Comparison of ENCODE assay signal across 17 mouse cellular contexts in genomic region chr16:72811494-72811893, GRCm38 (mm10).
DNase-seq lines count a peak whose midpoint lies in the region; ATAC-seq and TF ChIP-seq lines count a peak whose summit lies in the region.
"Had no signal": no experiment of that assay in that cellular context is flagged by ENCODE, and none has a peak within 500 bp of the region (broad histone marks: within the 10 kb centered on the region; RNA-seq: fewer than 3 reads in every experiment).

No protein-coding gene starts in this region.

- DNase-seq in hindbrain, embryonic 10.5 days (ENCODE audit: low spot score), result no peak
- no peak for DNase-seq in neural tube, embryonic 11.5 days (ENCODE audit: low spot score)
- no peak for DNase-seq in neural tube, embryonic 10.5 days (ENCODE audit: extremely low spot score, low spot score)
- DNase-seq in embryonic facial prominence, embryonic 14.5 days (ENCODE audit: low spot score), result no peak
- no peak for DNase-seq in embryo, embryonic 10 days (ENCODE audit: low spot score)
- DNase-seq: adrenal gland, postnatal 10 days; heart, postnatal 4 days; kidney, adult 2 months; thymus, postnatal 14 days had no signal

- TF ChIP-seq POLR2A in myocyte (IDR thresholded peaks at IDR 0.05; ENCODE audit: insufficient read length, low read depth), result no peak

- H3K4me3 ChIP-seq in hindbrain, embryonic 12.5 days, result no peak overlapping the region
- H3K4me3 ChIP-seq in hindbrain, embryonic 10.5 days, result no peak overlapping the region
- H3K4me3 ChIP-seq in neural tube, embryonic 11.5 days (ENCODE audit: low read depth, low read length), result no peak overlapping the region
- H3K4me3 ChIP-seq in embryonic facial prominence, embryonic 14.5 days (ENCODE audit: low read depth, low read length), result no peak overlapping the region
- no peak overlapping the region for H3K4me3 ChIP-seq in myocyte
- H3K4me3 ChIP-seq: heart, embryonic 13.5 days; limb, embryonic 12.5 days; midbrain, embryonic 10.5 days had no signal

- H3K4me1 ChIP-seq in hindbrain, embryonic 12.5 days, result peaks cover 22% of the 10 kb centered on the region
- H3K4me1 ChIP-seq in hindbrain, embryonic 10.5 days (replicated peaks), result peaks cover 39% of the 10 kb centered on the region
- H3K4me1 ChIP-seq in neural tube, embryonic 11.5 days (ENCODE audit: control insufficient read depth, insufficient read depth, low read length), result peaks cover 13% of the 10 kb centered on the region
- peaks cover 35% of the 10 kb centered on the region for H3K4me1 ChIP-seq in embryonic facial prominence, embryonic 14.5 days (ENCODE audit: control insufficient read depth, insufficient read depth, low read length)

- H3K9me3 ChIP-seq in hindbrain, embryonic 12.5 days (replicated peaks), result no peaks in the 10 kb centered on the region
- no peaks in the 10 kb centered on the region for H3K9me3 ChIP-seq in hindbrain, embryonic 10.5 days
- no peaks in the 10 kb centered on the region for H3K9me3 ChIP-seq in neural tube, embryonic 11.5 days (ENCODE audit: control insufficient read depth, low read length)
- no peaks in the 10 kb centered on the region for H3K9me3 ChIP-seq in embryonic facial prominence, embryonic 14.5 days (ENCODE audit: control insufficient read depth, low read length)
- H3K9me3 ChIP-seq: heart, embryonic 13.5 days; limb, embryonic 12.5 days; midbrain, embryonic 10.5 days had no signal

- WGBS in hindbrain, embryonic 12.5 days, result 56% methylated on average over 5 of the region's 5 CpGs
- 63% methylated on average over 5 of the region's 5 CpGs for WGBS in hindbrain, embryonic 10.5 days
- whole genome bisulfite sequencing in neural tube, embryonic 11.5 days, result 67% methylated on average over 5 of the region's 5 CpGs
- 54% methylated on average over 5 of the region's 5 CpGs for WGBS in embryonic facial prominence, embryonic 14.5 days

- no peak for ATAC-seq in hindbrain, embryonic 12.5 days (ENCODE audit: low FRiP score)
- ATAC-seq in neural tube, embryonic 11.5 days (ENCODE audit: insufficient read depth, low FRiP score, low TSS enrichment), result no peak
- ATAC-seq in embryonic facial prominence, embryonic 14.5 days (ENCODE audit: low read depth), result no peak; the same call in 1 of the 2 replicates

- no peak overlapping the region for H3K9ac ChIP-seq in hindbrain, embryonic 12.5 days
- H3K9ac ChIP-seq in neural tube, embryonic 11.5 days (ENCODE audit: low read length), result no peak overlapping the region
- H3K9ac ChIP-seq in embryonic facial prominence, embryonic 14.5 days (ENCODE audit: low read depth, low read length), result no peak overlapping the region
- H3K9ac ChIP-seq: heart, embryonic 13.5 days; limb, embryonic 12.5 days had no signal

- H3K27me3 ChIP-seq in hindbrain, embryonic 12.5 days, result no peaks in the 10 kb centered on the region
- no peaks in the 10 kb centered on the region for H3K27me3 ChIP-seq in hindbrain, embryonic 10.5 days (ENCODE audit: insufficient read depth, poor library complexity, severe bottlenecking)
- no peaks in the 10 kb centered on the region for H3K27me3 ChIP-seq in neural tube, embryonic 11.5 days (ENCODE audit: control insufficient read depth, insufficient read depth, low read length)
- H3K27me3 ChIP-seq in embryonic facial prominence, embryonic 14.5 days (replicated peaks; ENCODE audit: control insufficient read depth, insufficient read depth, low read length), result no peaks in the 10 kb centered on the region
- H3K27me3 ChIP-seq in myocyte (ENCODE audit: control insufficient read depth, insufficient read depth, insufficient read length), result no peaks in the 10 kb centered on the region
- H3K27me3 ChIP-seq: heart, embryonic 13.5 days; limb, embryonic 12.5 days had no signal

- no peak overlapping the region for H3K4me2 ChIP-seq in hindbrain, embryonic 12.5 days (replicated peaks)
- no peak overlapping the region for H3K4me2 ChIP-seq in neural tube, embryonic 11.5 days (ENCODE audit: low read depth)
- H3K4me2 ChIP-seq in embryonic facial prominence, embryonic 14.5 days (ENCODE audit: low read depth, low read length), result peak overlapping the region; percentile 5; the same call in 1 of the 2 replicates
- H3K4me2 ChIP-seq in myocyte (ENCODE audit: low read depth), result peak overlapping the region; percentile 51
- H3K4me2 ChIP-seq: heart, embryonic 13.5 days; limb, embryonic 12.5 days had no signal

- no peaks in the 10 kb centered on the region for H3K36me3 ChIP-seq in hindbrain, embryonic 12.5 days
- H3K36me3 ChIP-seq in hindbrain, embryonic 10.5 days, result no peaks in the 10 kb centered on the region
- H3K36me3 ChIP-seq in neural tube, embryonic 11.5 days (ENCODE audit: control insufficient read depth, insufficient read depth, low read length), result no peaks in the 10 kb centered on the region
- no peaks in the 10 kb centered on the region for H3K36me3 ChIP-seq in embryonic facial prominence, embryonic 14.5 days (ENCODE audit: control insufficient read depth, insufficient read depth, low read length)
- no peaks in the 10 kb centered on the region for H3K36me3 ChIP-seq in myocyte (ENCODE audit: control insufficient read depth, insufficient read depth)
- H3K36me3 ChIP-seq: G1E; heart, embryonic 13.5 days; limb, embryonic 12.5 days; midbrain, embryonic 10.5 days had no signal

- peaks cover 4% of the 10 kb centered on the region for H3K79me2 ChIP-seq in myocyte (ENCODE audit: control insufficient read depth, insufficient read depth)

- no peak overlapping the region for H3ac ChIP-seq in myocyte (ENCODE audit: control insufficient read depth, insufficient read length)

- H3K27ac ChIP-seq in hindbrain, embryonic 12.5 days, result 0 out of 2 replicates have a peak overlapping the region, but pooled peaks have one; percentile 48
- H3K27ac ChIP-seq in hindbrain, embryonic 10.5 days, result no peak overlapping the region
- H3K27ac ChIP-seq in neural tube, embryonic 11.5 days (ENCODE audit: low read depth, low read length), result peak overlapping the region; percentile 14; the same call in 1 of the 2 replicates
- 0 out of 2 replicates have a peak overlapping the region, but pooled peaks have one; percentile 24 for H3K27ac ChIP-seq in embryonic facial prominence, embryonic 14.5 days (replicated peaks; ENCODE audit: low read depth, low read length)
- H3K27ac ChIP-seq: heart, embryonic 13.5 days; left cerebral cortex, adult 2 months; midbrain, embryonic 10.5 days; stomach, postnatal 0 days had no signal

TF ChIP-seq in myocyte, 11 proteins besides CTCF, POLR2A, EP300 and RAD21:
- TF ChIP-seq CEBPB (IDR thresholded peaks at IDR 0.05; ENCODE audit: insufficient read depth, poor library complexity, severe bottlenecking) (no peak), MYOG (IDR thresholded peaks at IDR 0.05; ENCODE audit: control insufficient read depth in 1 of 3, insufficient read depth in 1 of 3, insufficient read length in 2 of 3, low read depth in 2 of 3) (no peak), MAX (IDR thresholded peaks at IDR 0.05; ENCODE audit: low read depth) (no peak), POLR2AphosphoS2 (IDR thresholded peaks at IDR 0.05; ENCODE audit: insufficient read length, low read depth) (no peak), TCF3 (IDR thresholded peaks at IDR 0.05; ENCODE audit: insufficient read length, low read depth) (no peak), SRF (IDR thresholded peaks at IDR 0.05; ENCODE audit: control insufficient read depth, insufficient read length, low read depth) (no peak), TCF12 (IDR thresholded peaks at IDR 0.05; ENCODE audit: insufficient read depth, poor library complexity, severe bottlenecking) (no peak), MYOD1 (IDR thresholded peaks at IDR 0.05; ENCODE audit: control insufficient read depth in 1 of 3, insufficient read length in 2 of 3, low read depth in 2 of 3) (no peak), USF1 (IDR thresholded peaks at IDR 0.05; ENCODE audit: low read depth) (no peak)

Comparison
In these comparisons a context has a peak if more than half of its experiments do, and no peak if none do; other contexts are left out.
1. H3K4me2 ChIP-seq: peak in embryonic facial prominence, embryonic 14.5 days (single experiment) and myocyte (single experiment); none in hindbrain, embryonic 12.5 days (single experiment) and neural tube, embryonic 11.5 days (single experiment).